ENCODE assay signal across 19 mouse cellular contexts in the genomic region with DNA sequence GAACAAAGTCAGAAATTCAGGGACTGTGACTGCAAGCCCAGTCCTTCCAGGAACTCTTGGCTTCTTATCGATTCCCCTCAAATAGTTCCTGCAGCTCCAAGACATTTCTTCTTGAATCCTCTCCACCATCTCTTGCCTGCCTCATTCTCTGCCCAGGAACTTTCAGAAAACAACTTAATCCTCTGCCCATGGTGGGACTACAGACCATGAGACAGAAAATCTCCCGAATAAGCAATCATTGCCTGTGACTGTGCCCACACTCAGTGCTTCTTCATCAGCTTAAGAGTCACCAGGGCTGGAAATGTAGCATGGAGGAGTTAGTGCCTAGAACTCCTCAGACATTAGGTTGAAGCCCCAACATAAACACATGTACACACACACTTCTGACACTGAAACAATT. TPM values are rescaled to one million over a fixed set of nuclear protein-coding genes. Genes with fewer than 3 reads are reported as not detected.
DNase-seq lines count a peak whose midpoint lies in the region; ATAC-seq lines count a peak whose summit lies in the region.
"Had no signal": no experiment of that assay in that cellular context is flagged by ENCODE, and none has a peak within 500 bp of the region (broad histone marks: within the 10 kb centered on the region; RNA-seq: fewer than 3 reads in every experiment).

No protein-coding gene starts in this region.

- peak; percentile 72 for DNase-seq in heart, adult 11 months
- DNase-seq in heart, postnatal 10 days: no peak
- DNase-seq in midbrain, embryonic 11.5 days (ENCODE audit: low spot score, missing footprints): peak; percentile 76
- DNase-seq: adrenal gland, adult 2 months; adrenal gland, adult 8-10 months; adrenal gland, postnatal 10 days; adrenal gland, postnatal 14 days; adrenal gland, postnatal 25 days; adrenal gland, postnatal 36 days; B cell, adult 2 months; cerebellum, adult 11 months; cerebellum, adult 11-12 months; cerebellum, adult 18-20 months had no signal

- ATAC-seq in midbrain, embryonic 11.5 days (ENCODE audit: low FRiP score): no peak
- ATAC-seq in midbrain, embryonic 16.5 days: no peak
- ATAC-seq: activated CD4-positive, CD25-positive, alpha-beta regulatory T cell, adult 4 months; CD4-positive, CD25-positive, alpha-beta regulatory T cell, adult 4 months; Patski had no signal

- no peak overlapping the region for H3K4me3 ChIP-seq in midbrain, embryonic 11.5 days (ENCODE audit: low read depth, low read length)
- no peak overlapping the region for H3K4me3 ChIP-seq in midbrain, embryonic 16.5 days (ENCODE audit: low read depth, low read length)

- H3K9me3 ChIP-seq in midbrain, embryonic 11.5 days (ENCODE audit: control insufficient read depth, low read length): no peaks in the 10 kb centered on the region
- no peaks in the 10 kb centered on the region for H3K9me3 ChIP-seq in midbrain, embryonic 16.5 days (replicated peaks; ENCODE audit: control insufficient read depth, low read length, poor library complexity, severe bottlenecking)
- H3K9me3 ChIP-seq: G1E had no signal

- H3K27ac ChIP-seq in midbrain, embryonic 11.5 days (ENCODE audit: low read depth, low read length): no peak overlapping the region
- no peak overlapping the region for H3K27ac ChIP-seq in midbrain, embryonic 16.5 days (ENCODE audit: low read length)

- no peaks in the 10 kb centered on the region for H3K27me3 ChIP-seq in midbrain, embryonic 11.5 days (ENCODE audit: control insufficient read depth, insufficient read depth, low read length)
- no peaks in the 10 kb centered on the region for H3K27me3 ChIP-seq in midbrain, embryonic 16.5 days (ENCODE audit: control insufficient read depth, insufficient read depth, low read depth, low read length)
- H3K27me3 ChIP-seq: CH12.LX, Patski had no signal

- H3K4me1 ChIP-seq in midbrain, embryonic 11.5 days (ENCODE audit: control insufficient read depth, insufficient read depth, low read length): no peaks in the 10 kb centered on the region
- no peaks in the 10 kb centered on the region for H3K4me1 ChIP-seq in midbrain, embryonic 16.5 days (ENCODE audit: control insufficient read depth, insufficient read depth, low read length)

- intact Hi-C loops in heart, postnatal 10 days (cut with DNase I): no loop called here

- WGBS in midbrain, embryonic 11.5 days: 89% methylated on average over 2 of the region's 2 CpGs
- 82% methylated on average over 2 of the region's 2 CpGs for WGBS in midbrain, embryonic 16.5 days

- no peaks in the 10 kb centered on the region for H3K36me3 ChIP-seq in midbrain, embryonic 11.5 days (ENCODE audit: control insufficient read depth, insufficient read depth, low read length)
- no peaks in the 10 kb centered on the region for H3K36me3 ChIP-seq in midbrain, embryonic 16.5 days (ENCODE audit: control insufficient read depth, insufficient read depth, low read length)
- H3K36me3 ChIP-seq: G1E had no signal

- H3K4me2 ChIP-seq in midbrain, embryonic 11.5 days: no peak overlapping the region
- H3K4me2 ChIP-seq in midbrain, embryonic 16.5 days (ENCODE audit: low read length): no peak overlapping the region

- no peak overlapping the region for H3K9ac ChIP-seq in midbrain, embryonic 11.5 days (ENCODE audit: low read length)
- H3K9ac ChIP-seq in midbrain, embryonic 16.5 days (ENCODE audit: low read depth, low read length): no peak overlapping the region

RNA-seq across cellular contexts. Expression of a gene that starts 25.2 kb away (rescaled TPM):
- 10 to 100 TPM; 12.1 to 12.6 TPM for total RNA-seq in heart, postnatal 10 days (2021)
- polyA plus RNA-seq in midbrain, embryonic 11.5 days (2014; fragmentation: Nextera tagmentation; extraction: Ambion mirVana): 22.8 and 29.3 TPM in 2 replicates
- polyA plus RNA-seq in midbrain, embryonic 16.5 days (2015; fragmentation: Nextera tagmentation; extraction: Ambion mirVana): 16.6 and 19.7 TPM in 2 replicates

Comparison
In these comparisons a context has a peak if more than half of its experiments do, and no peak if none do; other contexts are left out.
1. DNase-seq: peak in heart, adult 11 months (single experiment) and midbrain, embryonic 11.5 days (single experiment); none in heart, postnatal 10 days (0 of 2).